Mouse (Mus musculus) stomach, postnatal 0 days (tissue): ENCODE data around the gene Slc7a7. TPM values are rescaled to one million over a fixed set of nuclear protein-coding genes. Genes with fewer than 3 reads are reported as not detected.

Experiments
- ATAC-seq: fragments of 200-750 bp; cut with Nextera tagmentation; 2 replicates; pipeline ENCODE4 v1.8.0; 2017; ENCODE audit not compliant: low FRiP score, low TSS enrichment
- DNase-seq: peaks from one replicate; pipeline ENCODE4 v3.0.0-alpha.2; 2016; ENCODE audit warnings: low spot score
- H3K27ac ChIP-seq: fragments of 300-500 bp; sonication (generic); replicated peaks from 2 replicates; pipeline ENCODE4 v1.5.1; 2014; ENCODE audit warnings: mild to moderate bottlenecking, control low read depth
- H3K27me3 ChIP-seq: fragments of 300-500 bp; sonication (generic); 2 replicates; pipeline ENCODE4 v1.6.1; 2014; ENCODE audit warnings: low read length; ENCODE audit not compliant: control insufficient read depth, insufficient read depth
- H3K36me3 ChIP-seq: fragments of 300-500 bp; sonication (generic); 2 replicates; pipeline ENCODE4 v1.6.1; 2014; ENCODE audit warnings: low read length, mixed read lengths; ENCODE audit not compliant: control insufficient read depth, insufficient read depth
- H3K4me1 ChIP-seq: fragments of 300-500 bp; sonication (generic); replicated peaks from 2 replicates; pipeline ENCODE4 v1.6.1; 2014; ENCODE audit warnings: antibody characterized with exemption; ENCODE audit not compliant: control insufficient read depth, insufficient read depth
- H3K4me2 ChIP-seq: fragments of 300-500 bp; sonication (generic); replicated peaks from 2 replicates; pipeline ENCODE4 v1.6.1; 2014; ENCODE audit warnings: low read depth, mild to moderate bottlenecking, control low read depth, moderate library complexity
- H3K4me3 ChIP-seq: fragments of 300-500 bp; sonication (generic); 2 replicates; pipeline ENCODE4 v1.5.1; 2014; ENCODE audit warnings: low read depth, low read length, control low read depth
- H3K9ac ChIP-seq: fragments of 300-500 bp; sonication (generic); 2 replicates; pipeline ENCODE4 v1.6.1; 2014; ENCODE audit warnings: mild to moderate bottlenecking, low read length, control low read depth, mixed read lengths
- H3K9me3 ChIP-seq: fragments of 300-500 bp; sonication (generic); 2 replicates; pipeline ENCODE4 v1.6.1; 2016; ENCODE audit warnings: low read length; ENCODE audit not compliant: control insufficient read depth
- CTCF ChIP-seq: IDR thresholded peaks from 2 replicates; pipeline ENCODE4 v1.5.1; 2016; ENCODE audit warnings: antibody characterized with exemption, low read depth, mild to moderate bottlenecking, moderate library complexity
- EP300 ChIP-seq: optimal IDR thresholded peaks from 2 replicates; pipeline ENCODE3; 2016; ENCODE audit warnings: antibody characterized with exemption
- WGBS: fragments of 180-500 bp; shearing (Covaris S2); extraction: QIAGEN DNeasy Blood & Tissue Kit; methylation state at CpG from one replicate; pipeline ENCODE4 v1.1.7; 2014; 5-methylcytosine and 5-hydroxymethylcytosine counted together
- polyA plus RNA-seq: library from polyadenylated mRNA; unstranded; fragments of >200 nt; fragmentation: Nextera tagmentation; extraction: Ambion mirVana; gene quantifications from 2 replicates; pipeline ENCODE4 v1.2.1, GENCODE M21; 2015

Gene Slc7a7
- polyA plus RNA-seq, 1 experiment from 2014 or later: 9.5 TPM

DNA sequence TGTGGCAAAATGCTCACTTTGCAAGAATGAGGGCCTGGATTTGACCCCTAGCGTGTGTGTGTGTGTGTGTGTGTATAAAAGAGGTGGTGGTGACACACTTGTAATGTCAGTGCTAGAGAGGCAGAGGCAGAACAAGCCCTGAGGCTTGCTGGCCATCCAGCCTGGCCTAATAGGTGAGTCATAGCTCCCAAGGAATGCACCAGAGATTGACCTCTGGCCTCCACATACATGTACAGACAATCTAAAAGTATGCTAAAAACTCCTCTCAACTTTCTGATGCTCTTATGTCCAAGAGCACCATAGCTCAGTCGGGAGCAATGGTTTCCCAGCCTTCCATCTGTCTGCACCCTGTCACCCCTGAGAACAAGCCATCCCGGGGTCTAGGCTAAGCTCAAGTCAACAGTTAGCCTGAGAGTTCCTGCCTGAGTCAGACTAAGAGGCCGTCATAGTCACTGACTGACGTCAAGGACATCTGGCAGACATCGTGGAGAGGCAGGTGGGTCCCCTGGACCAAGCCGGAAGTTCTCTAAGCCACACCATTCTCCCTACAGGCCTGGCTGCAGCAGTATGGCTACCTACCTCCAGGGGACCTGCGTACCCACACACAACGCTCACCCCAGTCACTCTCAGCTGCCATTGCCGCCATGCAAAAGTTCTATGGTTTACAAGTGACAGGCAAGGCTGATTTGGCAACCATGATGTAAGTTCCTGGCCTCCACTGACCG lies 17.8 kb upstream of the Slc7a7 start:
- 0 out of 2 replicates have a peak overlapping the region, but pooled peaks have one; percentile 77 for H3K4me2 ChIP-seq
- no peaks in the 10 kb centered on the region for H3K9me3 ChIP-seq
- H3K27ac ChIP-seq: no peak overlapping the region
- TF ChIP-seq EP300 (no peak), CTCF (no peak)
- peaks cover 12% of the 10 kb centered on the region for H3K4me1 ChIP-seq
- no peaks in the 10 kb centered on the region for H3K27me3 ChIP-seq
- no peak for ATAC-seq
- no peak for DNase-seq
- WGBS: 78% methylated on average over 11 of the region's 11 CpGs
- H3K4me3 ChIP-seq: no peak overlapping the region
- no peak overlapping the region for H3K9ac ChIP-seq
- peaks cover 20% of the 10 kb centered on the region for H3K36me3 ChIP-seq

GRCm38 (mm10) chr14:54433941-54434531 lies 16.5 kb upstream of the Slc7a7 start:
- peak overlapping the region; percentile 88 for H3K4me3 ChIP-seq
- peak; percentile 68 for DNase-seq
- TF ChIP-seq CTCF (no peak), EP300 (no peak)
- H3K9me3 ChIP-seq: no peaks in the 10 kb centered on the region
- peak overlapping the region; percentile 96 for H3K9ac ChIP-seq
- H3K27ac ChIP-seq: peak overlapping the region; percentile 98
- H3K4me1 ChIP-seq: peaks cover 19% of the 10 kb centered on the region
- ATAC-seq: peak; percentile 48
- peak overlapping the region; percentile 77 for H3K4me2 ChIP-seq
- no peaks in the 10 kb centered on the region for H3K27me3 ChIP-seq
- 26% methylated on average over 12 of the region's 12 CpGs for WGBS
- peaks cover 7% of the 10 kb centered on the region for H3K36me3 ChIP-seq

- ATAC-seq (no peak), DNase-seq (no peak)
- peaks cover 5% of the 10 kb centered on the region; the same call in 1 of the 2 replicates for H3K36me3 ChIP-seq
- peak overlapping the region; percentile 98 for H3K27ac ChIP-seq
- H3K4me3 ChIP-seq: peak overlapping the region; percentile 88
- peaks cover 19% of the 10 kb centered on the region for H3K4me1 ChIP-seq
- no peaks in the 10 kb centered on the region for H3K9me3 ChIP-seq
- no peaks in the 10 kb centered on the region for H3K27me3 ChIP-seq
- peak overlapping the region; percentile 77 for H3K4me2 ChIP-seq
- TF ChIP-seq EP300 (no peak), CTCF (no peak)
- WGBS: 20% methylated on average over 17 of the region's 17 CpGs
- peak overlapping the region; percentile 96 for H3K9ac ChIP-seq
Observed at GRCm38 (mm10) chr14:54432837-54433830, 15.6 kb upstream of the Slc7a7 start.

GRCm38 (mm10) chr14:54432078-54432836 lies 14.7 kb upstream of the Slc7a7 start:
- TF ChIP-seq EP300 (no peak), CTCF (peak; percentile 41; the same call in 1 of the 2 replicates)
- WGBS: 2% methylated on average over 52 of the region's 54 CpGs
- no peaks in the 10 kb centered on the region for H3K9me3 ChIP-seq
- DNase-seq (peak; percentile 62), ATAC-seq (peak; percentile 19; the same call in 1 of the 2 replicates)
- H3K4me1 ChIP-seq: peaks cover 19% of the 10 kb centered on the region
- H3K27me3 ChIP-seq: no peaks in the 10 kb centered on the region
- peak overlapping the region; percentile 88 for H3K4me3 ChIP-seq
- H3K36me3 ChIP-seq: peaks cover 2% of the 10 kb centered on the region; the same call in 1 of the 2 replicates
- peak overlapping the region; percentile 77 for H3K4me2 ChIP-seq
- peak overlapping the region; percentile 98 for H3K27ac ChIP-seq
- peak overlapping the region; percentile 96 for H3K9ac ChIP-seq
